Mouse (Mus musculus): ENCODE data around the gene Aldh4a1.

DNA sequence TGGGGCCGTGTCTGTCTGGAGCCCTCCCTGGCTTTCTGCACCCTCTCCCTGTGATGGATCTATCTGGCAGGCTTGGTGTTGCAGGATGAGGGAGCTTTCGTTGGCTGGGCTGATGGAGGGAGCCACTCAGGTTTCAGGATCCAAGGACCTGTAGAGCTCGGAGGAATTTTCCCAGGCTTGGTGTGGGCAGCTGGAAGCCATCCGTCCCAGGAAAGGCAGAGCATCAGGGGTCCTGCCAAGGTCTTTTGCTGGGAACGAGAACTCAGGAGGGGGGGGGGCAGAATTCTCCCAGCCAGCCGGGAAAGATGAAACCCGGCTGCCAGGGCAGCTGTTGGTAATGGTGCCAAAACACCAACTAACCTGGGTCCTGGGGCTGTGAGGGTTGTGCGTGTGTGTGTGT, 75.9 kb downstream of the Aldh4a1 start:
- no peak for TF ChIP-seq POLR2A (IDR thresholded peaks at IDR 0.05; ENCODE audit: low read depth, low read length)
- TF ChIP-seq CTCF (conservative IDR thresholded peaks at IDR 0.05; ENCODE audit: insufficient read depth, insufficient read length, low read depth, low read length), result no peak

Measured in kidney, adult 2 months (tissue).